Mouse (Mus musculus) intestine, embryonic 16.5 days (tissue): ENCODE measurements around the gene Fryl. TPM values are rescaled to one million over a fixed set of nuclear protein-coding genes. Genes with fewer than 3 reads are reported as not detected.
A peak's percentile ranks its signal among the peaks of the same experiment; 100 is the strongest.

Experiments used
- ATAC-seq: fragments of 200-750 bp; cut with Nextera tagmentation; 2 replicates; pipeline ENCODE4 v1.8.0; 2017; ENCODE audit warnings: moderate TSS enrichment, moderate library complexity
- H3K27ac ChIP-seq: fragments of 300-500 bp; sonication (generic); 2 replicates; pipeline ENCODE4 v1.5.1; 2014; ENCODE audit warnings: mild to moderate bottlenecking, low read length
- H3K27me3 ChIP-seq: fragments of 300-500 bp; sonication (generic); replicated peaks from 2 replicates; pipeline ENCODE4 v1.6.1; 2014; ENCODE audit warnings: low read length, control low read depth, mixed read lengths; ENCODE audit not compliant: control insufficient read depth, insufficient read depth
- H3K36me3 ChIP-seq: fragments of 300-500 bp; sonication (generic); 2 replicates; pipeline ENCODE4 v1.6.1; 2014; ENCODE audit warnings: low read length, control low read depth; ENCODE audit not compliant: control insufficient read depth, insufficient read depth
- H3K4me1 ChIP-seq: fragments of 300-500 bp; sonication (generic); 2 replicates; pipeline ENCODE4 v1.6.1; 2014; ENCODE audit warnings: low read length, control low read depth, mixed read lengths; ENCODE audit not compliant: control insufficient read depth, insufficient read depth
- H3K4me2 ChIP-seq: fragments of 300-500 bp; sonication (generic); 2 replicates; pipeline ENCODE4 v1.6.1; 2014; ENCODE audit warnings: low read depth, low read length, control low read depth
- H3K4me3 ChIP-seq: fragments of 300-500 bp; sonication (generic); 2 replicates; pipeline ENCODE4 v1.5.1; 2014; ENCODE audit warnings: mild to moderate bottlenecking, low read length
- H3K9ac ChIP-seq: fragments of 300-500 bp; sonication (generic); 2 replicates; pipeline ENCODE4 v1.6.1; 2014; ENCODE audit warnings: low read depth, low read length
- H3K9me3 ChIP-seq: fragments of 300-500 bp; sonication (generic); 2 replicates; pipeline ENCODE4 v1.6.1; 2016; ENCODE audit warnings: low read length, control low read depth; ENCODE audit not compliant: control insufficient read depth
- WGBS: fragments of 180-500 bp; shearing (Covaris S2); extraction: QIAGEN DNeasy Blood & Tissue Kit; methylation state at CpG from one replicate; pipeline ENCODE4 v1.1.7; 2014; 5-methylcytosine and 5-hydroxymethylcytosine counted together
- polyA plus RNA-seq: library from polyadenylated mRNA; unstranded; fragments of >200 nt; fragmentation: Nextera tagmentation; extraction: Ambion mirVana; gene quantifications from 2 replicates; pipeline ENCODE4 v1.2.1, GENCODE M21; 2015

The Fryl gene
- polyA plus RNA-seq, 1 experiment from 2014 or later, result 22.6 TPM

DNA sequence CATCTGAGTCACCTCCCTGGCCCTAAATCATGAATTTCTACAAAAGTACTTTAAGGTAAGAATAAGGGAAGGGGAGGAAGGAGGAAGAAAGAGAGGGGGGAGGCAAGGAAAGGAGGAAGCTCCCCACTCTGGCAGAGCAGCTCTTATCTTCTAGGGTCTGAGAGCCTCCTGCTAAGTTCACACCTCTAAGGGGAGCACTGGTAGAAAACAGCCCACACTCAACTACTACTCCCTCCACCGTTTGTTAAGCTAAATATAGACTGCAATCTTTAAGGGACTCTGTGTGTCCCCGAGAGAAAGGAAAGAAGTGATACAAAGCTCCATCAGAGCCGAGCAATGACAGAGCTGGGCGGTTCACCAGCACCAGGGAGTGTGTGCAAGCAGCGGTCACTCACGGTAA lies 24.6 kb downstream of the Fryl start:
- Histone ChIP-seq H3K4me2 (no peak overlapping the region), H3K27me3 (no peaks in the 10 kb centered on the region), H3K9ac (no peak overlapping the region), H3K4me1 (peaks cover 18% of the 10 kb centered on the region), H3K4me3 (no peak overlapping the region), H3K27ac (no peak overlapping the region), H3K9me3 (no peaks in the 10 kb centered on the region), H3K36me3 (no peaks in the 10 kb centered on the region)
- WGBS, result 25% methylated on average over 6 of the region's 6 CpGs
- no peak for ATAC-seq

DNA sequence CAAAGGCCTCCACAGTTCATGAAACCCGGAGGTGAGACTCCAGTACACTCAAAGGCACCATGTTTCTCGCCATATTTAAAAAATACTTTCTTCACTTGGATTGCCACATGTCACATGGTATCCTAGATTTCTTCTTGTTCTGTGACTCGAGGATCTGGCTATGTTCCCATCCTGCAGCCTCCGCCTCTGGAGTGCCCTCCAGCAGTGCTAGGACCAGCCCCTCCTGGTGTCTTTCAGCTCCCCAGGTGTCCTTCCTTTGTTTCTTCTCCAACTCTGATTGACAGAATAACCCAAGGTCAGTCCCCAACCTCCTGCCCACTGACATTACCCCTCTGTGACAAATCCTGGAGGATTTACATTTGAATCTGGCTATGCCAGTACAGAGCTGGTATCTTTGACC lies 26.2 kb downstream of the Fryl start:
- H3K27ac ChIP-seq, result no peak overlapping the region
- no peak overlapping the region for H3K4me2 ChIP-seq
- WGBS, result 59% methylated on average over 4 of the region's 4 CpGs
- H3K4me1 ChIP-seq, result peaks cover 18% of the 10 kb centered on the region
- H3K9ac ChIP-seq, result no peak overlapping the region
- no peak for ATAC-seq
- H3K36me3 ChIP-seq, result no peaks in the 10 kb centered on the region
- no peak overlapping the region for H3K4me3 ChIP-seq
- H3K27me3 ChIP-seq, result no peaks in the 10 kb centered on the region
- no peaks in the 10 kb centered on the region for H3K9me3 ChIP-seq

DNA sequence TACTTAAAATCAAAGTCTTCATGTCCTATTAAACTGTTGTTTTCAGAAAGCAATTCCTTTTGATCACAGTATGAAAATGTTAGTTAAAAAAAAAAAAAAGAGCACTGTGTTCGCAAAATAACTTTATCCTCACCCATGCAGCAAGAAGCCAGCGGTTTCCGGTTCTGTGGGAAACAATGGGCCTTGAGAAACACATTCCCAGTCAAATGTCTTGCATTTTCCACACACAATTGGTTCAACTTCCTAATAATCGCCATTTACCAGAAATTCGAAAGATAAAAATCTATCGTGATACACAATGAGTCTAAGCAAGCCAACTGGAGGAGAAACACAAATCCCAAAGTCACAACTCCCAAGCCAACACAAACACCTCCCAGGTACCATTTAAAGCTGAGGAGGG lies 27.0 kb downstream of the Fryl start:
- ATAC-seq, result no peak
- Histone ChIP-seq H3K9ac (no peak overlapping the region), H3K4me1 (peaks cover 18% of the 10 kb centered on the region), H3K27me3 (no peaks in the 10 kb centered on the region), H3K36me3 (no peaks in the 10 kb centered on the region), H3K27ac (no peak overlapping the region), H3K4me3 (no peak overlapping the region), H3K9me3 (no peaks in the 10 kb centered on the region), H3K4me2 (no peak overlapping the region)
- 73% methylated on average over 6 of the region's 6 CpGs for WGBS

DNA sequence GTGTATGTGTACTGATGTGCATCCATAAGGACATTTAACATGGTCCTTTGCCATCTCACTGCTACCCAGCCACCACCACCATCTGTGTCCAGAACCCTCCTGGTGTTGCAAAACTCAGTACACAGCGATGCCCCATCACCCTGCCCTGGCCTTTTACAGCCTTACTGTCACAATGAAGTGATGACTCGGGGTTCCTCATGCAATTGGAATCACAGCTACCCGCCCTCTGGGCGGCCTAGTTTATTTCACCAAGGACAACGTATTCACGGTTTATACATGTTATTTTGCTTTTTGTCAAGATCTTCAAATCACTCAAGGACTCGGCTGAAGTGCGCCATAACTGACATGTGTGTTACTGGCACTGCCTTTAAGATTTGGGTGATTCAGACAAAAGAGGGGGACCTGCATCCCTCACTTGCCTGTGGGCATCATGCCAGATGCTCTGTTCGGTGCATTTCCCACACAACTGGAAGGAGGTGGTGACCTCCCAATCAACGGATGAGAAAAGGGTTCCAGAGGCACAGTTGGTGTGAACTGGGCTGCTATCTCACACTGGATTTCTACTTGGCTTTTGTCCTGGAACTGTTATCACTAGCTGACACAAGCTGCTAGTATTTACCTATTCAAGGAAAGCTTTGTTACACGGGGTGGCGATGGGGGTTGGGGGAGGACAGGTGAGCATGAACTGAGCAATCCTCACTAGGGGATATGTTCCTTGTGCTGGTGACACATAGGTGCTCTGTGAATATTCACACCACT lies 27.9 kb downstream of the Fryl start:
- WGBS, result 71% methylated on average over 12 of the region's 12 CpGs
- Histone ChIP-seq H3K9ac (no peak overlapping the region), H3K27me3 (no peaks in the 10 kb centered on the region), H3K4me2 (no peak overlapping the region), H3K4me3 (no peak overlapping the region), H3K27ac (no peak overlapping the region), H3K4me1 (peaks cover 13% of the 10 kb centered on the region), H3K36me3 (no peaks in the 10 kb centered on the region), H3K9me3 (no peaks in the 10 kb centered on the region)
- ATAC-seq, result peak; percentile 34; the same call in 1 of the 2 replicates

DNA sequence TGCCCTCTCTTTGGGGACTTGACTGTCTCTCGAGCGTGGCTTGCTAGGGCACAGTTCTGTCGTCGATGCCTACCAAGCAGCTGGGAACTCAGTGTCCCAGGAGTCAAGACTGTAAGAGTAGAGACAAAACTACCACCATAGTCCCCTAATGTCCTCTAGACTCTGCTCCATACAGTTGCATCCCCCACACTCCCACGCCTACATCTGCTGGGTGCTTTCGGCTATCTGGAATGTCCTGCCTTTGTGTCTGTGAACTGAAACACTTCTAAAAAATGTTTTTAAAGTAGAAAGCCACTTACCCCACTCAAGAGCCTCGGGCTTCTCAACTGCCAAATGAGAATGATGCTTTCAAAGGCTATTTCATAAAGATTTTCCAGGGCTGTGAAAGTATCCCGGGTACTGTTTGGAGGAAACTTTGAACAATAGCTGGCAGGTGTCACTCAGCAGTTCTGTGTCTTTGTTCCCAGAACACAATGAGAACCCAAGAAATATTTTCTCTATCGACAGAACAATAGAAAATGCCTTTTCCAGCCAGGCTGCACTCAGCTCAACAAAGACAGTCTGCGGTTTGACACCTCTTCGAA lies 28.8 kb downstream of the Fryl start:
- WGBS, result 78% methylated on average over 11 of the region's 11 CpGs
- Histone ChIP-seq H3K4me1 (peaks cover 5% of the 10 kb centered on the region; the same call in 1 of the 2 replicates), H3K27me3 (no peaks in the 10 kb centered on the region), H3K4me2 (no peak overlapping the region), H3K4me3 (no peak overlapping the region), H3K9me3 (no peaks in the 10 kb centered on the region), H3K27ac (no peak overlapping the region), H3K36me3 (no peaks in the 10 kb centered on the region), H3K9ac (no peak overlapping the region)
- ATAC-seq, result no peak

DNA sequence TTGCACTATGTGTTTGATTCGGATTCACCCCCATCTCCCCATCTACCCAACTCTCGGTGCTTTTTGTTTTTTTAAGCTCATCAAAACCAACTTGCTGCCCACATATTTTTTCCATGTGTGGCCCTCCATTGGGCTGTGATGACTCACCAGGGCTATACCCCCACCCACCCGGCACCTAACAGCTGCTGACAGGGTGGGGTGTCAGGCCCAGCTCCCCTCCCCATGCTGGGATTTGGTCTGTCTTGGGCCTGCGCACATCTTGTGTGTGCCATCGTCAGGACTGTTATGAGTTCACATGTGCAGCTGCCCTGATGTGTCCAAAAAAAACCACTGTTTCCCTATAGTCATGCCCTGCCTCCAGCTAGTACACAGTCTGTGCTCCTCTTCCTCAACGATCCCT lies 33.4 kb downstream of the Fryl start:
- Histone ChIP-seq H3K9ac (no peak overlapping the region), H3K27ac (no peak overlapping the region), H3K36me3 (no peaks in the 10 kb centered on the region), H3K4me1 (no peaks in the 10 kb centered on the region), H3K9me3 (no peaks in the 10 kb centered on the region), H3K4me3 (no peak overlapping the region), H3K4me2 (no peak overlapping the region), H3K27me3 (no peaks in the 10 kb centered on the region)
- ATAC-seq, result no peak
- WGBS, result 74% methylated on average over 6 of the region's 6 CpGs

DNA sequence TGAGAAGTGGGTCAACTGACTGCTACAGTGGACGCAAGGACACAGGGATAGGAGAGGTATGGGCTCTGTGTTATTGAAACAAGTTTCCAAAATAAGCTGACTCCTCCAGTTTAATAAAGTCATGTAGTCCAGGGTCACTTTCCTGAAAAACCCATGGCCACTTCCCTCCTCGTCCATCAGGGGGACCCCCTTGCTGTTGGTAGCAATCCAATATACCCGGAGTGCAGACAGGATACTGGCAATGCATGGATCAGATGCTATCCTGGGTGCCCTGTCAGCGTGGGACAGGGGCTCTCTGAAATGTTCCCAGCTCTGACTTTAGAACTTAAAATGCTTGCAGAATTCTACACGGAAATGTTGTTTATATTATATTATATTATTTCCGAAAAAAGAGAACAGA lies 34.0 kb downstream of the Fryl start:
- Histone ChIP-seq H3K4me3 (no peak overlapping the region), H3K36me3 (no peaks in the 10 kb centered on the region), H3K9ac (no peak overlapping the region), H3K4me1 (no peaks in the 10 kb centered on the region), H3K9me3 (no peaks in the 10 kb centered on the region), H3K27ac (no peak overlapping the region), H3K4me2 (no peak overlapping the region), H3K27me3 (no peaks in the 10 kb centered on the region)
- 43% methylated on average over 6 of the region's 6 CpGs for WGBS
- no peak for ATAC-seq

DNA sequence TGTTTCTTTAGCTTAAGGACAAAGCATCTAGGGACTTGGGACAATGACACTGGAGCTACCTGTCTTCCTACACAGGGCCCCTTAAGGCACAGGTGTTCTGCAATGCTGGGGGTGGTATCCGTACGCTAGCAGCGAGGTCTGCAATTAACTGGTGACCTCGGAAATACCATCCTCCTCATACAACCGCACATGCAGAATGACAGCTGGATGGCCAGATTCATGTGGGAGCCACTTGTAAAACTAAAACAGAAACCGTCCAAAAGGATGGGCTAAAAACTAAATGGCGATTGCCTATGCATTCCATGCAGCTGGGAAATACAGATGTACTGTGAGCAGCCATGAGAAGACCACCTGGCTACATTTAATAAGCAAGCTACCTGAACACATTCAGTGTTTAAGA lies 34.6 kb downstream of the Fryl start:
- no peak for ATAC-seq
- Histone ChIP-seq H3K4me1 (no peaks in the 10 kb centered on the region), H3K4me2 (no peak overlapping the region), H3K4me3 (no peak overlapping the region), H3K27me3 (no peaks in the 10 kb centered on the region), H3K9me3 (no peaks in the 10 kb centered on the region), H3K9ac (no peak overlapping the region), H3K36me3 (no peaks in the 10 kb centered on the region), H3K27ac (no peak overlapping the region)
- WGBS, result 74% methylated on average over 7 of the region's 7 CpGs

DNA sequence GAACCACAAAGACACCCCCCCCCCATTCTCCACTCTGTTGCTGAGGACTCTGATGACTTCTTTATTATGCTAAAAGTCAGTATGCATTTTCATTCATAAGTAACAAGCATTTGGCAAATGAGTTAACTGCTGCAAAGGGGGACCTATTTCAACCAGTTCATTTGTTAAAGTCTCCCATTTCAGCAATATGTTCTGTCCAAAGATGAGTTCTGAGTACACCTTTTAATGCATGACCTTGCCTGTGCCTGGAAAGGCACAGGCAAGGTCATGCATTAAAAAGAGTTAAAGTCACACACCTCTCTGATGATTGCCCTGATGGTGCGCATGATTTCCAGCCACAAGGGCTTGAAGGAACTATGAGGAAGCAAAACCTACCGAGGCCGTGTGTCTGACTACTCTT lies 36.7 kb downstream of the Fryl start:
- WGBS, result 84% methylated on average over 3 of the region's 3 CpGs
- no peak overlapping the region for H3K9ac ChIP-seq
- no peaks in the 10 kb centered on the region for H3K9me3 ChIP-seq
- no peaks in the 10 kb centered on the region for H3K27me3 ChIP-seq
- no peak for ATAC-seq
- no peaks in the 10 kb centered on the region for H3K4me1 ChIP-seq
- no peak overlapping the region for H3K4me2 ChIP-seq
- no peak overlapping the region for H3K4me3 ChIP-seq
- H3K36me3 ChIP-seq, result no peaks in the 10 kb centered on the region
- no peak overlapping the region for H3K27ac ChIP-seq

DNA sequence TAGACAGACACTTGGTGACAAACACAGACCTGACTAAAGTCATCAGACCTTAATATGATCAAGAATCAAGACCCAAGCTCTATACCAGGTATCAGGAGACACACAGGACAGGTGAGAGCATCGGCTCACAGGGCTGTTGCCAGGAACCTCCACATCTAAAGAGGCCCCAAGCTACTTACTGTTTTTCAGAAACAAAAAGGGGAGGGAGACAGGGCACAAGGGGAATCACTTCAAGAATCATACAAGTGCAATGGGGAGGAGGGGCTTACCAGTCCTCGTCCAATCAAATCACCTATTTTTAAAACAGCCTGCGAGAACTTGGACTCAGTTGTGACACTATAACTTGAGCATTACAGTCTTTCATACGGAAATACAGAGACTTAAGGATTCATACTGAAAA lies 38.4 kb downstream of the Fryl start:
- Histone ChIP-seq H3K27me3 (no peaks in the 10 kb centered on the region), H3K36me3 (no peaks in the 10 kb centered on the region), H3K4me3 (no peak overlapping the region), H3K9ac (no peak overlapping the region), H3K4me2 (no peak overlapping the region), H3K27ac (no peak overlapping the region), H3K9me3 (no peaks in the 10 kb centered on the region), H3K4me1 (no peaks in the 10 kb centered on the region)
- ATAC-seq, result no peak
- WGBS, result 95% methylated on average over 4 of the region's 4 CpGs
